Mouse (Mus musculus) cerebellum, adult 9-10 months (tissue): ENCODE measurements around the gene Ctla2a.
"Not testable (repeated sequence)": the region's sequence is repeated elsewhere in the genome, so short reads cannot be mapped to it uniquely, and the experiment has no call there.

Experiments used
- DNase-seq: peaks from one replicate; pipeline ENCODE4 v3.0.0; 2022

The Ctla2a gene

GRCm38 (mm10) chr13:60936500-60936901, at the start of gene Ctla2a, which contains the start of gene Gm49391:
Gene Ctla2a, minus strand, starts transcription at chr13:60936625.
Gene Gm49391, minus strand, starts transcription at chr13:60936571.
- DNase-seq: no peak

- DNase-seq: not testable (repeated sequence)
Observed at GRCm38 (mm10) chr13:60972319-60972718, 35.9 kb upstream of the Ctla2a start.

GRCm38 (mm10) chr13:60963985-60964384, 27.6 kb upstream of the Ctla2a start:
- peak; percentile 1 for DNase-seq

- no peak for DNase-seq
Observed at GRCm38 (mm10) chr13:60961706-60962105, 25.3 kb upstream of the Ctla2a start.

- not testable (repeated sequence) for DNase-seq
Observed at GRCm38 (mm10) chr13:60941884-60942283, 5.5 kb upstream of the Ctla2a start, which contains the start of gene Tpbpa. Gene Tpbpa, minus strand, starts transcription at chr13:60941984.

GRCm38 (mm10) chr13:60935490-60935889, 935 bp downstream of the Ctla2a start, which contains the start of gene Gm49393:
Gene Gm49393, minus strand, starts transcription at chr13:60935590.
- DNase-seq: not testable (repeated sequence)

GRCm38 (mm10) chr13:60904780-60905179, 31.6 kb downstream of the Ctla2a start, which contains the start of gene Tpbpb:
Gene Tpbpb, minus strand, starts transcription at chr13:60904880.
- DNase-seq: not testable (repeated sequence)

- DNase-seq: no peak
Observed at GRCm38 (mm10) chr13:60897328-60897727, 39.1 kb downstream of the Ctla2a start, which contains the start of gene Ctla2b. Gene Ctla2b, minus strand, starts transcription at chr13:60897447.

- DNase-seq: not testable (repeated sequence)
Observed at GRCm38 (mm10) chr13:60896794-60897193, 39.6 kb downstream of the Ctla2a start, which contains the start of gene Gm49392. Gene Gm49392, minus strand, starts transcription at chr13:60896894.

GRCm38 (mm10) chr13:60895406-60896160, 40.8 kb downstream of the Ctla2a start:
- DNase-seq: no peak

- no peak for DNase-seq
Observed at GRCm38 (mm10) chr13:60892301-60892700, 44.1 kb downstream of the Ctla2a start.
